20 mouse cellular contexts compared by ENCODE assay signal in the genomic region with DNA sequence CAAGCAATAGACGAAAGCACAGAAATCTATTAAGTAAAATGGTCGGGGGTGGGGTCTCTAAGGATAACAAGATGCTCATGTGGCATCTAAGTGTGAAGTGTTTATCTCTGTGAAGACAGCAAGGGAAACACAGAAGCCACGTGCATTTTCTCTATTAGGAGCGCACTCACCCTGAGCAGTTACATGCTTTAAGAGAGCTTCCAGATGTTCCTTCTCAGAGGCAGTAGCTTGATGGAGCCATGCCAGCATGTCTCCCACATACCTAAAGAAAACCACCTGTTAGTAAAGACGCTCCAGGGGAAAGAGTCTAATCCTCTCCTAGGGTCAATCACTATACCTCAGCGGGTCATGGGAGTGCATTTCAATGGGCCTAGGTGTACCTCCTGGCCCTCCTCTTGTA. TPM values are rescaled to one million over a fixed set of nuclear protein-coding genes. Genes with fewer than 3 reads are reported as not detected.
A peak's percentile ranks its signal among the peaks of the same experiment; 100 is the strongest.
DNase-seq lines count a peak whose midpoint lies in the region; ATAC-seq and TF ChIP-seq lines count a peak whose summit lies in the region.
"Had no signal": no experiment of that assay in that cellular context is flagged by ENCODE, and none has a peak within 500 bp of the region (broad histone marks: within the 10 kb centered on the region; RNA-seq: fewer than 3 reads in every experiment).

No protein-coding gene starts in this region.

- H3K27me3 ChIP-seq in kidney, embryonic 16.5 days (ENCODE audit: insufficient read depth, low read length) = no peaks in the 10 kb centered on the region
- peaks cover 3% of the 10 kb centered on the region; the same call in 1 of the 2 replicates for H3K27me3 ChIP-seq in limb, embryonic 13.5 days
- H3K27me3 ChIP-seq in limb, embryonic 10.5 days (ENCODE audit: low read depth, poor library complexity, severe bottlenecking) = no peaks in the 10 kb centered on the region
- no peaks in the 10 kb centered on the region for H3K27me3 ChIP-seq in hindbrain, postnatal 0 days (ENCODE audit: insufficient read depth, low read length)
- H3K27me3 ChIP-seq: CH12.LX; embryonic facial prominence, embryonic 13.5 days; forebrain, embryonic 13.5 days; heart, embryonic 13.5 days; Patski had no signal

- 45% methylated on average over 6 of the region's 6 CpGs for WGBS in kidney, embryonic 16.5 days
- 38% methylated on average over 6 of the region's 6 CpGs for WGBS in limb, embryonic 13.5 days
- 73% methylated on average over 6 of the region's 6 CpGs for WGBS in limb, embryonic 10.5 days
- WGBS in hindbrain, postnatal 0 days = 74% methylated on average over 6 of the region's 6 CpGs

- TF ChIP-seq CTCF in hindbrain, postnatal 0 days (IDR thresholded peaks at IDR 0.05; ENCODE audit: low read depth) = no peak

- no peak overlapping the region for H3K4me3 ChIP-seq in kidney, embryonic 16.5 days (ENCODE audit: low read length)
- no peak overlapping the region for H3K4me3 ChIP-seq in limb, embryonic 13.5 days
- no peak overlapping the region for H3K4me3 ChIP-seq in limb, embryonic 10.5 days
- no peak overlapping the region for H3K4me3 ChIP-seq in hindbrain, postnatal 0 days (ENCODE audit: low read length)
- H3K4me3 ChIP-seq: embryonic facial prominence, embryonic 13.5 days; forebrain, embryonic 13.5 days; heart, embryonic 13.5 days had no signal

- DNase-seq in kidney, postnatal 36 days = no peak
- no peak for DNase-seq in limb, embryonic 10.5 days (ENCODE audit: low spot score)
- DNase-seq in lung, postnatal 10 days = peak; percentile 20
- DNase-seq in lung, postnatal 36 days = no peak
- no peak for DNase-seq in hindbrain, postnatal 0 days (ENCODE audit: low spot score)
- DNase-seq: adrenal gland, postnatal 14 days; cerebellum, adult 11-12 months; cerebellum, adult 9-10 months; cerebellum, postnatal 25 days; forebrain, postnatal 0 days; gastrocnemius, postnatal 14 days; heart, postnatal 36 days had no signal

- no peak overlapping the region for H3K4me2 ChIP-seq in kidney, embryonic 16.5 days (replicated peaks; ENCODE audit: low read depth, low read length)
- H3K4me2 ChIP-seq in limb, embryonic 13.5 days (replicated peaks) = no peak overlapping the region
- no peak overlapping the region for H3K4me2 ChIP-seq in hindbrain, postnatal 0 days (ENCODE audit: low read depth, low read length)
- H3K4me2 ChIP-seq: embryonic facial prominence, embryonic 13.5 days; forebrain, embryonic 13.5 days; heart, embryonic 13.5 days had no signal

- H3K4me1 ChIP-seq in kidney, embryonic 16.5 days (ENCODE audit: insufficient read depth, low read length) = peaks cover 13% of the 10 kb centered on the region
- H3K4me1 ChIP-seq in limb, embryonic 13.5 days = peaks cover 7% of the 10 kb centered on the region; the same call in 1 of the 2 replicates
- H3K4me1 ChIP-seq in limb, embryonic 10.5 days = peaks cover 21% of the 10 kb centered on the region
- no peaks in the 10 kb centered on the region for H3K4me1 ChIP-seq in hindbrain, postnatal 0 days (ENCODE audit: insufficient read depth, low read length)
- H3K4me1 ChIP-seq: forebrain, embryonic 13.5 days; heart, embryonic 13.5 days had no signal

- no peak overlapping the region for H3K27ac ChIP-seq in kidney, embryonic 16.5 days (ENCODE audit: low read length)
- H3K27ac ChIP-seq in limb, embryonic 13.5 days = no peak overlapping the region
- H3K27ac ChIP-seq in limb, embryonic 10.5 days = no peak overlapping the region
- no peak overlapping the region for H3K27ac ChIP-seq in hindbrain, postnatal 0 days
- H3K27ac ChIP-seq: embryonic facial prominence, embryonic 13.5 days; forebrain, embryonic 13.5 days; heart, embryonic 13.5 days had no signal

- H3K36me3 ChIP-seq in kidney, embryonic 16.5 days (ENCODE audit: insufficient read depth, low read length) = peaks cover 17% of the 10 kb centered on the region
- peaks cover 69% of the 10 kb centered on the region for H3K36me3 ChIP-seq in limb, embryonic 13.5 days
- H3K36me3 ChIP-seq in limb, embryonic 10.5 days = peaks cover 61% of the 10 kb centered on the region
- H3K36me3 ChIP-seq in hindbrain, postnatal 0 days (ENCODE audit: insufficient read depth, low read length) = peaks cover 42% of the 10 kb centered on the region

- no peak overlapping the region for H3K9ac ChIP-seq in kidney, embryonic 16.5 days (replicated peaks; ENCODE audit: low read length)
- no peak overlapping the region for H3K9ac ChIP-seq in limb, embryonic 13.5 days
- no peak overlapping the region for H3K9ac ChIP-seq in hindbrain, postnatal 0 days (replicated peaks; ENCODE audit: low read length)
- H3K9ac ChIP-seq: embryonic facial prominence, embryonic 13.5 days; forebrain, embryonic 13.5 days; forebrain, postnatal 0 days; heart, embryonic 13.5 days had no signal

- ATAC-seq in kidney, embryonic 16.5 days (ENCODE audit: low FRiP score, low TSS enrichment) = 0 out of 2 replicates have a peak, but pooled peaks have one; percentile 29
- ATAC-seq in limb, embryonic 13.5 days (ENCODE audit: low FRiP score, low read depth) = peak; percentile 28; the same call in 1 of the 2 replicates
- ATAC-seq in hindbrain, postnatal 0 days = no peak
- ATAC-seq: activated CD4-positive, CD25-positive, alpha-beta regulatory T cell, adult 4 months; forebrain, embryonic 13.5 days; forebrain, postnatal 0 days; Patski had no signal

- H3K9me3 ChIP-seq in kidney, embryonic 16.5 days (ENCODE audit: low read length) = no peaks in the 10 kb centered on the region
- H3K9me3 ChIP-seq in limb, embryonic 13.5 days = no peaks in the 10 kb centered on the region
- no peaks in the 10 kb centered on the region for H3K9me3 ChIP-seq in limb, embryonic 10.5 days (replicated peaks)
- no peaks in the 10 kb centered on the region for H3K9me3 ChIP-seq in hindbrain, postnatal 0 days (ENCODE audit: low read length)
- H3K9me3 ChIP-seq: embryonic facial prominence, embryonic 13.5 days; forebrain, embryonic 13.5 days; heart, embryonic 13.5 days had no signal

RNA-seq across cellular contexts. Expression of a gene that starts 15.0 kb away (rescaled TPM):
- 52.4 and 53.3 TPM in 2 replicates for polyA plus RNA-seq in kidney, embryonic 16.5 days (2015; fragmentation: Nextera tagmentation; extraction: Ambion mirVana)
- polyA plus RNA-seq in limb, embryonic 13.5 days (2015; fragmentation: Nextera tagmentation; extraction: Ambion mirVana) = 47.0 and 52.7 TPM in 2 replicates
- polyA plus RNA-seq in limb, embryonic 10.5 days (2016; fragmentation: Nextera tagmentation; extraction: Ambion mirVana) = 36.4 and 46.3 TPM in 2 replicates
- total RNA-seq in hindbrain, postnatal 0 days (2014; rRNA removed) = 23.6 and 28.0 TPM in 2 replicates
- polyA plus RNA-seq in hindbrain, postnatal 0 days (2015; fragmentation: Nextera tagmentation; extraction: Ambion mirVana) = 24.8 and 27.6 TPM in 2 replicates

RNA-seq across cellular contexts. Expression of a gene that starts 39.3 kb away (rescaled TPM):
- 130 and 139 TPM in 2 replicates for polyA plus RNA-seq in kidney, embryonic 16.5 days (2015; fragmentation: Nextera tagmentation; extraction: Ambion mirVana)
- polyA plus RNA-seq in limb, embryonic 13.5 days (2015; fragmentation: Nextera tagmentation; extraction: Ambion mirVana) = 94.2 and 98.0 TPM in 2 replicates
- polyA plus RNA-seq in limb, embryonic 10.5 days (2016; fragmentation: Nextera tagmentation; extraction: Ambion mirVana) = 61.8 and 90.1 TPM in 2 replicates
- 57.2 and 60.8 TPM in 2 replicates for total RNA-seq in hindbrain, postnatal 0 days (2014; rRNA removed)
- 67.9 and 68.0 TPM in 2 replicates for polyA plus RNA-seq in hindbrain, postnatal 0 days (2015; fragmentation: Nextera tagmentation; extraction: Ambion mirVana)
- total RNA-seq: CH12.LX had no signal
